Mouse (Mus musculus) urinary bladder, adult 18-20 months (tissue): Measurements from ENCODE around the gene Bcan.

ENCODE experiments used
- DNase-seq, 2 experiments: peaks; one replicate each; pipeline ENCODE4 v3.0.0; 2022; ENCODE audit warnings: low spot score in 2 of 2, mixed read lengths in 2 of 2

Gene Bcan

GRCm38 (mm10) chr3:87972203-87972664 is 27.8 kb downstream of the Bcan start:
- no peak for DNase-seq

DNA sequence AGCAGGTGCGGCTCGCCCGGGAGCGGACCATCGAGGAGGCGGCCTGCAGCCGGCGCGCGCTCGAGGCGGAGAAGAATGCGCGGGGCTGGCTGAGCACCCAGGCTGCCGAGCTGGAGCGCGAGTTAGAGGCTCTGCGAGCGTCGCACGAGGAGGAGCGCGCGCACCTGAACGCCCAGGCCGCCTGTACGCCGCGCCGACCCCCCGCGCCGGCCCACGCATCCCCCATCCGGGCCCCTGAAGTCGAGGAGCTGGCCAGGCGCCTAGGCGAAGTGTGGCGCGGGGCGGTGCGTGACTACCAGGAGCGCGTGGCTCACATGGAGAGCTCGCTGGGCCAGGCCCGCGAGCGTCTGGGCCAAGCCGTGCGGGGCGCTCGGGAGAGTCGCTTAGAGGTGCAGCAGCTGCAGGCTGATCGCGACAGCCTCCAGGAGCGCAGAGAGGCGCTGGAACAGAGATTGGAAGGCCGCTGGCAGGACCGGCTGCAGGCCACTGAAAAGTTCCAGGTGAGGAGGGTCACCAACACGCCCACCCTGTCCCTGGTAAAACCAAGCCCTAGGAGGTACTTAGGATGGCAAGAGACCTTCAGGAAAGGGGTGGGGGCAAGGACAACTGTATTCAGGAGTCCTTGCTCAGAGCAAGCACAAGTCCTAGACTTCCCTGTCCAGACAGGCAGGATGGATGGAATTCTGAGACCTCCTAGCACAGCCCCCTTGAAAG is 28.4 kb downstream of the Bcan start:
- DNase-seq: no peak

DNA sequence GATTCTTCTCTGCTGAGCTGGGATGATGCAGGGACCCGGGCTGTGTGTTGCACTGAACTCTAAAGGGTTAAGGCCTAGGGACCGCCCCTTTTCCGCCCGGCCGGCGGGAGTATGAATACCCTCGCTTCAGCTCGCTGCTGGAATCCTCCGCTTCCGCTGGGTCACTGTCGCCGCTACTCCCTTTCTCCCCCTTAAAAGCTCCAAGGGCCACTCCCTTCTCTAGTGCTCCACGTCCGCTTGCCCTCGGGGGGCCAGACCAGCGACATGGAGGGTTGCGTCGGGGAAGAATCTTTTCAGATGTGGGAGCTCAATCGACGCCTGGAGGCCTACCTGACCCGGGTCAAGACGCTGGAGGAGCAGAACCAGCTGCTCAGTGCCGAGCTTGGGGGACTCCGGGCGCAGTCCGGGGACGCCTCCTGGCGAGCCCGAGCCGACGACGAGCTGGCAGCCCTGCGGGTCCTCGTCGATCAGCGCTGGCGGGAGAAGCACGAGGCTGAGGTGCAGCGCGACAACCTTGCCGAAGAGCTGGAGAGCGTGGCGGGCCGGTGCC is 29.0 kb downstream of the Bcan start, which contains the start of gene Nes:
Gene Nes (plus strand): TSS at position 140 of the 550 bp plus-strand sequence.
- DNase-seq: no peak

- no peak for DNase-seq
Observed at GRCm38 (mm10) chr3:87970184-87970938, 29.7 kb downstream of the Bcan start.

GRCm38 (mm10) chr3:87960586-87961191 is 39.3 kb downstream of the Bcan start:
- DNase-seq: peak; percentile 78 to 81

DNA sequence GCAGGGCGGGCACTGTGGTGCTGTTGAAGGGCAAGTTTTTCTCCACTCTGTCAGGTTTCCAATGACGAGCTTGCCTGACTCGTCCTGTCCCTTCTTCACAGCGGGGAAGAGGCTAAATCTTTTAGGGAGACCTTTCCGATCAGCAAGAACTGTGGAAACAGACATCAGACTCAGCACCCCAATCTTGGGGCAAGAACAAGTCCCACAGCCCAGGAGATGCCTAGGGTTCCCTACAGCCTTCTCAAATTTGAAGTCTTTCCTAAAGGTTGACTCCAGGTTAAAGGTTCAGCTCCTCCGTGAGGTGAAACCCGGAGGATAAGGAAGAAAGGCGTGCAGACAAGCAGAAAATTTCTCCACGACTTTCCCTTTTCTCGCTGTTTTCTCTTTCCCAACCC is 39.8 kb downstream of the Bcan start:
- no peak for DNase-seq

DNA sequence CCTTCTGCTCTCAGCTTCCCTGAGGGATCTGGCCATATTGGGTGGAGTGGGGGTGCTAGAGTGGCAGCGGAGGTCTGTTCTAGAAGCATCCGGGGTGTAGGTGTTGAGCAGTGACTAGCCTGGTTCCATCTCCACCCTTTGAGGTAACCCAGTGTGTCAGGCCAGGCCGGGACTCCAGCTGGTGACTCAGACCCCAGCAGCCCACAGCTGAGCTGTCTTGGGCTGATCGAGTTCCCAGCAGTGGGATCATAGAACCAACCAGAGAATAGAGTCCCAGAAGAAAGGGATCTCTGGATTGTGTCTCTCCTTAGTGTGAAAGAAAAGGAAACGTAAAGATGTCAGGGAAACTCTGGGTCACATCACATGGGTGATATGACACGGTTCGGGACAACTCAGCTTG is 40.7 kb downstream of the Bcan start:
- no peak for DNase-seq

GRCm38 (mm10) chr3:87958967-87959366 is 41.1 kb downstream of the Bcan start:
- DNase-seq: no peak

- DNase-seq: no peak
Observed at GRCm38 (mm10) chr3:87958476-87958875, 41.6 kb downstream of the Bcan start.

DNA sequence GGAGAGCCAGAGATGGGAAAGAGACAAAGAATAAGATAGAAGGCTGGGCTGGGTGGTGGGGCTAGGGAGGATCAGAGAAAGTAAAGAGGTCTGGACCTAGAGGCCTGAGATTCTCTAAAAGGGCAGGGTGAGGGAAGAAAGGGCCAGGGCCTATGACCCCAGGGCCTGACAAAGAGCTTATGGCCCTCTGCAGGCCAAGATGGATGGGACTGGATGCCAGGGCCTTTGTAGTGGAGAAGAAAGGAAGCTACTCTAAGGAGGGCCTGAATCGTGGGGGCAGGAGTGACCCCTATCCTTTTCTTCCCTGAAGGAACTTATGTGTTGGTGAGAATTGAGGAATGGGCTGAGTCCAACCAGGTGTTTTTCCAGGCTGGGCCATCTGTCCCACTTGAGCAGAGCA is 42.0 kb downstream of the Bcan start:
- DNase-seq: no peak

DNA sequence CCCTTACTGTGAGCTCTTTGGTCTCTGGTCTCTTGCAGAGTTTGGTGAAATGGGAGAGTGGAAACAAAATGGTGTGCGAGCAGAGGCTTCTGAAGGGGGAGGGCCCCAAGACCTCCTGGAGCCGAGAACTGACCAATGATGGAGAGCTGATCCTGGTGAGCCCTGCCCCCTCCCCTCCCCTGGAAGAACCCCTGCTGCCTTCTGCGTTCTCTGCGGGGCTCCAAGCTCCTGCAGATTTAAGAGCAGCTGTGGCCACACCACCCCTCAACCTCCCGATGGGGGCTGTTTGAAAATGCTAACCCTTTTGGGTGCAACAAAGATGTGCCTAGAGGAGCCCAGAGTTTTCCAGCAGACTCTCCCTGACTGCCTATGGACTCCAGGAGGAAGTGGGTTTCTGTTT is 47.6 kb downstream of the Bcan start:
- DNase-seq: no peak

- no peak for DNase-seq
Observed at GRCm38 (mm10) chr3:87951946-87952345, 48.1 kb downstream of the Bcan start.

DNA sequence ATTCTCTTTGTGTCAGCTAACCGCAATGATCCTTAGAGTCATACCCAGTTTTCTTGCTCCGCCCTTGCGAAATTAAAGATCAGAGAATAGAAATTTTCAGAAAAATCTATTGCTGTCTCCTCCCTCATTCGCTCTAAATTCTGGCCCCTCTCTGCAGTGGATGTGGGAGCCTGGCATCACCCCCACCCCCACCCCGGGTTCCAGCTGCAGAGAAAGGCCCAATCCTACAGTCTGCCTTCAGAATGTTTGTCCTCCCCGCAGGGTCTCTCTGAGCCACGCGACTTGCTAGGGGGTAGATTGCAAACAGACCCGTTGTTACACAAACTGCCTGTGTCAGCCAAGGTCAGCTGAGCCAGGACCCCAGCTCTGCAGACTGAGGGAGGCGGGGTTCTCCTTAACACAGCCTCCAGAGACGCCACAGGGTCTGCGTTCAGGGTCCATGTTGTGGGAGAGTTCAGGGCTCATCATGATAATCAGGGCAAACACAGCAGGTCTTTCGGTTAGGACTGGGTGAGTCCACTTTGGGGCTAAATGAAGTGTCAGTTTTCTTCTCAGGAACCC is 50.0 kb downstream of the Bcan start:
- no peak for DNase-seq

GRCm38 (mm10) chr3:87949266-87949954 is 50.6 kb downstream of the Bcan start:
- no peak for DNase-seq

- DNase-seq: no peak
Observed at GRCm38 (mm10) chr3:87948378-87949265, 51.4 kb downstream of the Bcan start, which contains the start of gene Crabp2. Gene Crabp2, plus strand, starts transcription at chr3:87948666.

DNA sequence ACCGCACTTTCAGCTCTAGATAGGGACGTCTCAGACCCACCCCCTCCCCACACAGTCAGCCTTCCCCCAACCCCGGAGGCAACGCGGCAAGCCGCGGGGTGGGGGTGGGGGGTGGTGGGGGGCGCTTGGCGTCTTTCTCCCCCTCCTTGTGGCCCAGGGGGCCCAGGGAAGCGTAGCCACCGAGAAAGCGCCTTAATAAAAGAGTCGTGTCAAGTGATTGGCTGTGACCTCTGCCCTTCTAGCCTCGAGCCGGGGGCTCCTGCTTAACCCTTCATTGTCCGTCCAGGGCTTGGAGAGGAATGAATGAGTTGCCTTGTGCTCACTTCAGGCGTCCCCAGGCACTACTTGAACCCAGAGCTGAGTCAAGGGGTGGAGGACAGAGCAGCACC is 52.2 kb downstream of the Bcan start:
- no peak for DNase-seq

DNA sequence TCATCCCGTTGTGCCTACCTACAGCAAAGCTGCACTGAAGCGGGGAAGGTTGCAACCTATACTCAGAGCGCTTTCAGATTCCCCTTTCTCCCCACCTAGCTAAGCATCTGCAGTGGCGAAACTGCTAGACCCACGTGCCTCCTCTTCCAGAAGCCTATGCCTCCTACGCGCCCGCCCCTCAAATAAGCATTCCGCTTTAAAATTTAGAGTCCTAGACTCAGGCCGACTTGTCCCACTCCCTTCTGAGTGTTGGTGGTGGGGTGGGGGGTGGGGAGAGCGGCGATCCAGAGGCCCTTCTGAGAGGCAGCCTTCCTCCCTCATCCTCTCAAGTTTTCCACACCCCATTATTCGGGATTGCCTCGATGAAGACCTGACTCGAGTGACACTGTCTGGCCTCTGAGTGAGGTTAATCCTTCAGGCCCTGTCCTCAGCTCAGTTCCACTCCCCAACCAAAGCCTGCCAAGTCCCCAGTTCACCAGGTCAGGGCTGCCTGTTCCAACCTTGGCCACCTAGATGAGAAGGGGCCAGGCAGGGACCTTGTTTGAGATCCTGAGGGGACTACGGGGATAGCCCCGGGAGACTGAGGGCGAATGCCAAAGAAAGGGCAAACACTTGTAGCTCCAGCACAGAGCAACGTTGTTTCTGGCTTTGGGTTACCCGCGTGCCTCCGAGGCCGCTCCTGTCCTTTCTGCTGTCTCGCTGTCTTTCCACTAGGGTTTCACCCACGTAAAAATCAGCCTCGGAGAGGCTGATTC is 52.8 kb downstream of the Bcan start:
- DNase-seq: no peak

DNA sequence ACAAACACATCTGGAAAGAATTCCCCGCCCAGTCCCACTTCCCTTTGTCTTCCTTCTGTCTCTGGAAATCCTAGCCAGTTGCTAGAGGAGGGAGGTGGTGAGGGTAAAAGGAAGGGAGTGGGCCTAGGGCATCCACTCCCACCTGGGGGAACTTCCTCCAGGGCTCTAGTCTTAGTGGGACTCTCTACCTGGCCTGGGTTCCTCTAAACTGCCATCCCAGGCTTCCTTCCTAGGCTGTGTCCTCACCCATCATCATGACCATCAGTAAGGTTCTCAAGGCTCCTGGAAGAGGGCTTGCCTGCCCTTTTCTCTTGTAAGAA is 53.5 kb downstream of the Bcan start:
- no peak for DNase-seq

GRCm38 (mm10) chr3:87945781-87946540 is 54.1 kb downstream of the Bcan start:
- no peak for DNase-seq
